Mouse (Mus musculus): ENCODE data around the gene Wdr62.

DNA sequence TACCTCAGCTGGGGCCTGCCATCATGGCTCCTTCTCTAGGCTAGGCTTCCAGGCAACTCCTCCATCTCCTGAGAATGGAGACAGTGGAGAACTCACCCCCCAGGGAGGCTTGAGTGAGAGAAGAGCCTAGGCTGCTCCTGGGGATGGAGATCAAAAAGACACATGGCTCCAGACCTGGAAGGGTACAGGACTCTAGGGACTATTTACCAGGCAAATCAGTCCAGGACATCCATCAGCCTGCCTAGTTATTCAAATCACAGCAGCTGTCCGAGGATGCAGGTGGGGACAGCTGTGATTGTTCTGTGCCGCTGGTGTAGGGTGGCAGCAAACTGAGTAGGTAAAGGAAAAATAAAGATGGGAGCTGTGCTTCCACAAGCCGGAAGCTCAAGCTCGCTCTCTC lies 44.6 kb downstream of the Wdr62 start, which contains the start of gene Ovol3:
- TF ChIP-seq CTCF (IDR thresholded peaks at IDR 0.05; ENCODE audit: low read depth), result no peak
- TF ChIP-seq EP300 (IDR thresholded peaks at IDR 0.05; ENCODE audit: low read depth), result no peak
